Mouse (Mus musculus): ENCODE results near the gene Atn1.

Gene Atn1

DNA sequence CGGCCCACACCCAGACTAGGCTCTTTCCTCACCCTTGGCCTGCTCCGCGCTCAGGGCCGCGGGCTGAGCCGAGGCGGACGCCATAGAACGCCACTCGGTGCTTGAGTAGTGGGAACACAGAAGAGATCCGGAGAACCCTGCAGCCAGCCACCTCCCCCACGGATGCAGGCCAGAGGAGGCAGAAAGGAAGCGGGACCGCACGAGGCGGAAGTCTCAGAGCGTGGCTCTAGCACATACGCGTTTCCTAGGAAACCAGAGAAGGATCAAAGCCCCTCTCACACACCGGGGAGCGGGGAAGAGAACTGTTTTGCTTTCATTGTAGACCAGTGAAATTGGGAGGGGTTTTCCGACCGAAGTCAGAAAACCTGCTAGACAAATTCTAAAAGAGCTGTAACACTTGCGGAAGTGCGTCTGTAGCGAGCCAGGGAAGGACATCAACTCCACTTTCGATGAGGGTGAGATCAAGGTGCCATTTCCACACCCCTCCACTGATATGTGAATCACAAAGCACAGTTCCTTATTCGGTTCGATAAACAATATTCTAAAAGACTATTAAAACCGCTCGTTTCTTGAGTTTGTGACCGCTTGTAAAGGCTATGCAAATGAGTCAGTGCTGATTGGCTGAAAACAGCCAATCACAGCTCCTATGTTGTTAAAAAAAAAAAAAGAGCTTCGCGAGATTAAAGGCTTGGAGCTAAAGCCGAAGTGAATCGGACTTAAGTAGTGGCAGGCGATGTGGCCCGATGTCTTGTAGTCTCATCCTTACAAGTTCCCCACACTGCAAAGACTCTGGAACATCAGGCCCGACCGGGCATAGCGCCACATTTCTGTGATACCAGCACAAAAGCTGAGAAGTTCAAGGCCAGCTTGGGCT, 15.2 kb downstream of the Atn1 start, which contains the start of gene Grcc10:
Grcc10 (minus strand) TSS at position 487 of the 874 bp plus-strand sequence.
- peak; percentile 96 for DNase-seq (ENCODE audit: low spot score)

DNA sequence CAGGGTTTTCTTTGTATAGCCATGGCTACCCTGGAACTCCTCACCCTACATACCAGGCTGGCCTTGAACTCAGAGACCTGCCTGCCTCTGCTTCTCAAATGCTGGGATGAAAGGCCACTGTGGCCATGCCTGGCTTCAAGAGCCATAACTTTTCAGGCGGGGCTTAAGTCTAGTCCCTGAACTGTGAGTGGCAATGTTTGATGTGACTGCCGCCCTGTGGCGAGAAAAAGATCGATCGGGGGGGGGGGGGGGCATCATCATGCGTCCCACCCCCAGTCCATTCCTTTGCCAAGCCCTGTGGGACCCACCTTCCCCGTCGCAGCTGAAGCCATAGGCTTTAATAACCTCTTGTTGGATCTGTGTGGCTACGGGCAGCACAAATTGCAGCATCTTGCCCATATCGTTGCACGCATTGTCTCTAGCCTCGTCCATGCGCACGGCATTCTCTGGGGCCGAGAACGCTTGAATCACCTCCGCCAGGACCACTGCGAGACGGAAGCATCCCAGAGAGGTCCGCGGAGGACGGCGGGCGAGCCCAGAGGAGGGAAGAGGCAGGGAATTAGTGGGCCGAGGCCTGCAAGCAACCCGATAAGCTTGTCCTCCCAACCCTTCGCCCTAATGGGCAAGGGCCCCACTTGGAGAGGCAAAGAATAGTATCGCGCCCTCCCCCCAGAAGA, 16.0 kb downstream of the Atn1 start:
- peak; percentile 73 for DNase-seq (ENCODE audit: low spot score)

DNA sequence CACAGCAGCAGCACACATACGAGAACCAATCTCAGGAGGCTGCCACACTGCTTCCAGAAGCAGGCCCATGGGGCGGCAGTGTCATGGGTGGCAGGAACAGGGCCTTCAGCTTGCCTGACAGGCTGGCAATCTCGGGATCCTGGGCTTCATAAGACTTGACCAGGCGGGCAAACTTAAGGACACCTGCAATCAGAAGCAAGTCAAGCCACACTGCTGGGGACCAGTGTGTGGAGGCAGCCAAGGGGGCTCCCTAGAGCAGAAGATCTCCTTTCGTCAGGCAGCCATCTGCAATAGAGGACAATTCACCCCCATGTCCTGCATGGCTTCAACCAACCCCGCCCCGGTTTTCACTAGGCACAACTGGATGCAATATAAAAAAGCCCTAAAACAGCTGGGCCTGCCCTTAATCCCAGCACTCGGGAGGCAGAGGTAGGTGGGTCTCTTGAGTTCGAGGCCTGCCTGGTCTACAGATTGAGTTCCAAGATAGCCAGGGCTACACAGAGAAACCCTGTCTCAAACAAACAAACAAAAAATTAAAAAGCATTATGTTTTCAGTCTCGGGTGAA, 17.0 kb downstream of the Atn1 start:
- DNase-seq (ENCODE audit: low spot score) = no peak

DNA sequence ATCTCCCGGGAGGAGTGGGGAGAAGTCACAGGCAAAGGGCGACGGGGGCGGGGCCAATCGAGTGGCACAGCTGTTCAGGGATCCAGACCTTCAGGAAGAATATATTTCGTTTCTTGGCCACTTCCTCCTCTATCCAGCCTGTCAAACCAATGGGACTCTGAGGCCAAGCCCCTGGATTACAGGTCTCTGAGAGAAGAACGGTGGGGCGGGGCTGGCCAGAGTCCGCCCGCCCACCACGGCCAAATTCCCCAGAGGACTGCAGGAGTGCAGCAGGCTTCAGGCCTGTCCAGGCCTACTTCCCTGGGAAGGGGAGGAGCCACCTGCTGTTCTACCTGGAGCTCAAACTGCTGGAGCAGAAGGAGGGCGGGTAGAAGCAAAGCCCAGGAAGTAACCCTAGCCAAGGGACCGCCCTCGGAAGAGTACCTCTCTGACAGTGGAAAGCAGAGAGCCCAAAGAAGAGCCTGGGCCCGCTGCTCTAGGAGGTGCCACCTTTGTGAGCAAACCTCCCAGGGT, 17.8 kb downstream of the Atn1 start, which contains the start of gene Ptpn6:
Ptpn6 (minus strand) TSS at position 204 of the 513 bp plus-strand sequence.
- peak; percentile 26 for DNase-seq (ENCODE audit: low spot score)

DNA sequence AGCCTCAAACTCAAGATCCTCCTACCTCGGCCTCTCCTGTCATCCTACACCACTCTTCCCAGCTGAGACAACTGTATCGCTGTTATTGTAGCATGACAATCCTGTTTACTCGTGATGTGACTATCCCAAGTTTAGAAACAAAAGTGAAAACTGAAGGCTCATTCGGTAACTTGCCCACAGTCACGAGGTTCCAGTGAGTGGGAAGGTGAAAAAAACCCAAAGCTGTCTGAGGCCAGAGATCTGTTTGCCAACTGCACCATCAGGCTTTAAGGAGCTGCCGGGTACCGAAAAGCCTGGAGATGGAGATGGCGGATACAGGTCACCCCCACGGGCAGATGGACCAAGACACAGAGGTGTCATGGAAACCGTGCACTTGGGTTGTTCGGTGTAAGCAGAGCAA, 19.3 kb downstream of the Atn1 start:
- no peak for DNase-seq (ENCODE audit: low spot score)

DNA sequence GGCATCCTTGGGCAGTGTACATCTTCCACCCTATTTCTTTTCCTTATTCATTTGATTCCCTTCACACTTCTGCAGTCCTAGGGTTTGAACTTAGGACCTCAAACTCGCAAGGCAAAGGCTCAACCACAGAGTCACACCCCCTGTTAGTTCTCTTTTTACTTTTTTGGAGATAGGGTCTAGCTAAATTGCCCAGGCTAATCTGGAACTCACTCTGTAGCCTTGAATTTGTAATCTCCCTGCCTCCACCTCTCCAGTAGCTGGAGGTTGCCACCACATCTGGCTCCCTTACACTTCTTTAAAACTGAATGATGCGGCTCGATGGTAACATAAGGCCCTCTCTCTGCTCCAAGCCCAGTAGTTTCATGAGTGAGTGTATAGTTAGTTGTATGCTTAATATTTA, 21.9 kb downstream of the Atn1 start:
- DNase-seq (ENCODE audit: low spot score) = no peak

DNA sequence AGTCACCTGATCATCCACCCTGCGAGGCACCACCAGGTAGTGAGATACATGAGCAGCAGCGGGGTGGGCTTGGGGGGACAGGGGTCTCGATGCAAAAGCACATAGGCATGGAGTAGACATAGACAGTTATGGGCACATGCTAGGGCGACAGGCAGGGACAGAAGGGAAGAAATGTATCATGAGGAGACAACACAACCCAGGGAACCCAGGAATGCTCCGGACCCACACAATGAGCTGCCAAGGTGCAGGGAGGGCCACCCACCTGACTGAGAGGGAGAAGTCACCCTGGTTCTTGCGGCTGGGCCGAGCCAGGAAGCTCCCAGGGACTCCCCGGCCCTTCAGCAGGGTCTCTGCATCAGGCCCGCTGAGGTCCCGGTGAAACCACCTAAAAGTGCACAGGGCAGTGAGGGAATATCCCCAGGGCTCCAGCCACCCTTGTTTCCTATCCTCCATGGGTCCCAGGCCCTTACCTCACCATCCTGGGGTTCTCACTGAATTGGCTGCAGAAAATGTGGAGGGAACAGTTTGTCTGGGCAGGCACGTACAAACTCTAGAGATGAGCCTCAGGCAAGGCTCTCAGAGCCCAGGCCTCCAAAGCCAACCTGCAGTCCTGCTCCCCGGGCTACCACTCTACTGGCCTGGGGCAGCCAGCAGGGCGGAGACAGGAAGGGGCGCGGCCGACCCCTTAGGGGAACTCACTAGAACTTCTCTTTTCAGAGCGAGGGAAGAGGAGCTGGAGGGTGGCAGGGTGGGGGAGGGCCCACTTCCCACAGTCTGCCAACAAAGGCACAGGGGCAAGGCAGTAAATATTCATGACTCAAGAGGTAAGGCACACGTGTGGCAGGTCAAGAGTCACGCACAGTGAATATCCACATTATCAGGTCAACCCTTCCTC, 23.6 kb downstream of the Atn1 start:
- no peak for DNase-seq (ENCODE audit: low spot score)

DNA sequence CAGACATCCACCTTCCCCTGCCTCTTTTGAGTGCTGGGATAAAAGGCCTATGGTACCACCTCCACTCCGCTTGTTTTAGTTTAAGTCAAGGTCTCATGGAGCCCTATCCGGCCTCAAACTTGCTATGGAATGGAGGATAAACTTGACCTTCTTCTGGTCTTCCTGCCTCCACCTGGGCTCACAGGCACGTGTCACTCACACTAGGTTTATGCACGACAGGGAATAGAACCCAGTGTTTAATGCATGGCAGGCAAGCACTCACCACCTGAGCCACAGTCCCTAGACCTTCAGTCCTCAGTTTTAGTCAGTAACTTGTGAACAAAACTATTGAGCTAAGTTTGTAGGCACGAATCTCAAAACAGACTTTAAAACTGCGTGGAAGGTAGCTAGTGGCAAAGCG, 25.3 kb downstream of the Atn1 start:
- no peak for DNase-seq (ENCODE audit: low spot score)

DNA sequence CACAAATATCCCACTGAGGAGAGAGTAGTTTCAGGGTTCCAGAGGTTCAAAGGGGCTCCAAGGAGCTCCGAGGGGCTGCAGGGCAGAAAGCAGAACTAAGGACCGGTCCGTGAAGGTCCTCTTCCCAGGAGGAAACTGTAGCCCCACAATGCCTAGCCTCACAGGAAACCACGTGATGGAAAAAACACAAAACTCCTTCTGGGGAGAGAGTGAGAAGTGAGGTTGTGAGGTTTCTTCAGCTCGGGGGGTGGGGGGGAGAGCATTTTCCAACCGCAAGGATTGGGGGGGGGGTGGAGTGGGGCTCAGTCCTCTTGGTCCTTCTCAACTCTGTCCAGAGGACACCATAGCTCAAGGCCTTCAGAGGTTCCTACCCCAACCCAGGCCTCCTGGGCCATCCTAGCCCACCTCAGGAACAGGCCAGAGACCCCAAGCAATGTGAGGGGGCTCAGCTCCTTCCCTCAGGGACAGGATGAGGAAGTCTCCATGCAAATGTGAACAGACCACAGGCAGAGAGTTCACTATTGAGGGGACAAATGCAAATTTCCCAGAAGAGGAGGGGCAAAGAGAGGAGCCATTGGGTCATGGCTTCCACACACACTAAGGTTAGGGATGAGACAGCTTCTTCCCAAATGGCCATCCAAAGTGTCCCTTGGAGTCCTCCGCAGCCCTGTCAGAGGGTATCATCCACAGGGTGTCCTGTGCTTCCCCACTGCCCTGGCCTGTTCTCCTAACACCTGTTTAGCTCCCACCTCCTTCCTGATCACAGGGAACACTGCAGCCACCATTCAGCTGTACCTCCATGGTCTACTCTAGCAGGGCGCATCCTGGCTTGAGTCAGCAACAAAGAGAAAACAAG, 26.2 kb downstream of the Atn1 start:
- DNase-seq (ENCODE audit: low spot score) = no peak

DNA sequence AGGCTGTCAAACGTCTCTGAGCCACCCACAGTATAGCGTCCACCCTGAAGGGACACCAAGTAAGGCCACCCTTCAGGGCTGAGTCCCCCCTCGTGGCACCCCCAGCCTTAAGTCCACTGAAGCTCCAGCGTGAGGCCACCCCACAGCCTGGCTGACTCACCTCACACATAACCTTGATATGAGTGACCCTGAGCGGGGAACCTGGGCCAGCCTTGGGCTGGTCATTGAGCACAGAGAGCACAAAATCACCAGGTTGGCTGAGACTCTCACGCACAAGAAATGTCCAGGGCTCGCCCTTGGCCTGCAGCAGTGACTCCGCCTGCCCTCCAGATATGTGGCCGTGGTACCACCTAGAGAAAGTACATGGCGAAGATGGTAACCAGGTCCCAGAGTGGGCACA, 27.7 kb downstream of the Atn1 start:
- DNase-seq (ENCODE audit: low spot score) = no peak

DNA sequence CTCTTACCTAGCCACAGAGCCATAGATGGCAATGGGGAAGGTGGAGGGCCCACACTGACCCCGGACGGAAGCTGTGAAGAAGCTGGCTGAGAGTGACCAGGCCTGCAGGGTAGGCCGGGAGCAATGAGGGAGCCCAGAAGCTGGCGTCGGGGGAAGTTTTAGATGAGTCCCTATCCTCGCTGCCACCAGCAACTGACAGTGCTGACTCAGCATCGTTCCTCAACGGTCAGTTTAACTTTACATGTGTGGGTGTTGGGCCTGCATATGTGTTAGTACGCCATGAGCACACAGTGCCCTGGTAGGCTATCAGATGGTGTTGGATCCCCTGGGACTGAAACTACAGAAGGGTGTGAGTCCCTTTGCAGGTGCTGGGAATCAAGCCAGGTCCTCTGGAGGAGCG, 31.9 kb downstream of the Atn1 start:
- DNase-seq (ENCODE audit: low spot score) = no peak

DNA sequence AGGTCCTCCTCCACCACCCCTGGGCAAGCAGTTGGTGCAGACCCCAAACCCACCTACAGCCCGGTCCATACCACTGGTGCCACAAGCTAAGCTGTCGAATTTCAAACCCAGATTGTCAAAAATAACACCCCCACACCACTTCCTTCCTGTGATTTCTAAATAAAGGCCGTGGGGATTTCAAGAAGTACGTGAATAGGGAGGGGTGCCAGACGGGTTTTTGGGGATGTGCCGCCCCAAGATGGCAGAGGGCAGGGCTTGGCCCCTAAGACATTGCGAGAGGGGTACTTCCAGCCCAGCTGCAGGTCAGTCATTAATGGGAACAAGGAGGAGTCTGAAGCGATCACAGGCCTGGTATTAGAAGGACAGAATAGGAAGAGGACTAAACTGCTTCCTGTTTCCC, 32.8 kb downstream of the Atn1 start:
- no peak for DNase-seq (ENCODE audit: low spot score)

DNA sequence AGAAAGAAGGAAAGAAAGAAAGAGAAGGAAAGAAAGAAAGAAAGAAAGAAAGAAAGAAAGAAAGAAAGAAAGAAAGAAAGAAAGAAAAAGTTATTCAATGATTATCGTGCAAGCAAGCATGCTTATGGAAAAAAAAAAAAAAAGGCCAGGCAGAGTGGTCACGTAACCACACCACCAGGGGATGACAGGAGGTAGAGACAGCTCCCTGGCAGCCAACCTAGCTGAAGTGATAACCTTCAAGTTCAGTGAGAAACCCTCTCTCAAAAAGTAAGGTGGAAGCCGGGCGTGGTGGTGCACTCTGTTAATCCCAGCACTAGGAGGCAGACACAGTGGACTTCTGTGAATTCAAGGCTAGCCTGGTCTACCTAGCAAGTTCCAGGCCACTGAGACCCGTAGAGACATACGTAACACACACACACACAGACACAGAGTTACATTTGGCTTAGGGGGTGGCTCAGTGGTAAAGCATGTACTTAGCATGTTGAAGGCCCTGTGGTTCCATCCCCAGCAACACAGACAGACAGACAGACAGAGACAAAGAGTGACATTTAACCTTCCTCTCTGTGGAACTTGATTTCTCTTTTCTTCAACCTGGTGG, 33.3 kb downstream of the Atn1 start:
- DNase-seq (ENCODE audit: low spot score) = no peak

DNA sequence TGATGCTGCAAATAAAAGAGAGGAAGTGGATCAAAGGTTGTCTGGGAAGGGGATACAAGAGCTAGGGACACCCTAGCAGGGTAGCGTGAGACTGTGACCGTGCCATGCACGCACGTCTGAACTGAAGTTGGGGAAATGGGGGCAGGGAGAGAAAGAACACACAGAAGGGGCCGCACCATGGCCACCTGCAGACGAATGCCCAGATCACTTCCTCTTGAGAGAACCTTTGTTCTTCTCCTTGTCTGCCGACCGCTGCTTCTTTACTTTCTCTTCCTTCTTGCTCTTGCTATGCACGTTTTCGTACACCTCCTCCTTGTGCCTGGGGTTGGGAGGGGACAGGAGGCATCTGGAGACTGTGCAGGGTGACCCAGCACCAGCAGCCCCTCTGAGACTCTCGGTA, 35.4 kb downstream of the Atn1 start:
- DNase-seq (ENCODE audit: low spot score) = no peak

DNA sequence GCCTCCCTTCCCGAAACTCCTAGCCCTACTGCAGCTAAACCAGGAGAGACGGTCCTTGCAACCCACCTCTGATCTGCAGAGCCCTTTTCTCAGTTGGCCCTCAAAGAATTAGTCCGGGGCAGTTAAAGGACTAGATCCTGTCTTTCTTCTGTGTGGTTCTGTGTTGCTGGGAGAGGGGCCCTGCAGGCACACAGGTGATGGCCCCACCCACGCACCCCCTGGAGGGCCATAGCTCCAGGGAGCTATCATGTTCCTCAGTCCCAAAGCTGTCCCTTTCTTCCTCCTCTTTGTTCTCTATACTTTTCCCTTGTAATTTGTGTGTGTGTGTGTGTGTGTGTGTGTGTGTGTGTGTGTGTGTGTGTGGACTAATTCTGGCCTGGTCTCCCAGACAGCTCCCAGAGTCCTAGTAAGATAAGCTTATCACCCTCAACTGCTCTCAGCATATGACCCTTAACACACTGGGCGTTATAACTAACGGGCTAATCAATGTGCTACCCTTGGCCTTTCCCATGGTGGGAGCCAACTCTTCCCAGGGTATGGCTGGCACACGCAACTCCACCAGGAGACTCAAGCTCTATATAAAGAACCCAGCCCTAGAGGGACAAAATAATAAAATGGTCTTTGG, 36.9 kb downstream of the Atn1 start:
- no peak for DNase-seq (ENCODE audit: low spot score)

DNA sequence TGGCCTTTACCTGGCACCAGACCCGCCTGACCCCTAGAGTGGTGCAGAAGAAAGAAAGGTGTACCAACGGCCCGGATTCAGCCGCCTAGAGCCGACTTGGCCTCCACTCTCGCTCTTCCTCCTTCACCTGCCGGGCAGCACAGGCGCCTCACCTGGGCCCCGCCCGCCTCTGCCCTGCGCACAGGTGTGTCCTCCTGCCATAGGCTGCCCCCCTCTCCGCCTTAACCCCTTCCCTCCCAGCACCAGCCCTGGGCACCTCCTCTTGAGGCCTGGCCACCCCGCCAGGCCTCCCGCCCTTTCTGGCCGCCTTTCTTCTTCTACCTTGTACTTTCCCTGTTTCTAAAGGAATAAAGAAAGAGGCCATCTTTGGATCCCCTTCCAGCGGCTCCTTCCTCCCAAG, 37.6 kb downstream of the Atn1 start:
- no peak for DNase-seq (ENCODE audit: low spot score)

DNA sequence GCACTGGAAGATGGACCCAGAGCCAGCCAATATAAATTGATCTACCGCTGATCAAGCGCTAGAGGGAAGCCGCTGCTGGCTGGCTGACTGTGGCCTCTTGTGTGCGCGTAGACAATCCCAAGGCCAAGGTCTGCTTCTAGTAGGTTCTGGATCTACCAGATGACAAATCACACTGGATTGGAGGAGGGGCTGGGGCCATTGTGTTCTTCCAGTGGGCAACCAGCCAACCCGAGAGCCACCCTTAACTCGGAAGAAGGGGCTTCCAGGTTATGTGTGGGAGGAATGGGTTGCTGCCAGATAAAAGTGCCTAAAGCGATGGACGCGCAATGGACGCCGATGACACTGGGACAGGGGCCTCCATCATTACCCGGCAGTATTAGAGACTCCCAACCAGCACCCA, 38.4 kb downstream of the Atn1 start:
- no peak for DNase-seq (ENCODE audit: low spot score)

DNA sequence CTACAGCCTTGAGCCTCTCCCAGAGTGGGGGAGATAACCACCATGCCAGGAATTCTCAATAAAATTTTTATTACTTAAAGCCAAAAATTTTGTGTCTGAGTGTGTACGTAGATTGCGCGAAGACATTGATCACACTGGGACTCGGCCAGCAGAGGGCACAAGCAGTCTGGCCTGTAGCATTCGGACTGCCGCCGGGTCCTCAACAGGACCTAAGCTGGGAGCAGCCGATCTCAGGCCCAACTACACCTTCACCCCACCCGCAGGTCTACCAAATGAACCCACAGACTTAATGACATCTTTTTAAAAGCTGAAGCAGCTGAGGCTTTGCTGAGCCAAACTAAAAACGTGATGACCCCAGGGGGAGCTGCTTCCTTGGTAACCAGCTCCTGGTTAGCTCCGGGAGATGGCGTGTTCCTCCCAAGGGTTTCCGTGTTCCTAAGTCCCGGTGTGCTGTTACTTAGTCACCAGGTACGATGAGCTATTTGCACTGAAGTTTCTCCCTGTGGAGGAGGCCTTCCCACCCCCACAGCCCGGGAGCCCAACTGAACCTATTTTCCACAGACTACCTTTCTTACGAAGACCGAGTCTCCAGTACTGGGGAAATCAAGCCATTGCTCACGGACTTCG, 39.3 kb downstream of the Atn1 start:
- DNase-seq (ENCODE audit: low spot score) = peak; percentile 77

DNA sequence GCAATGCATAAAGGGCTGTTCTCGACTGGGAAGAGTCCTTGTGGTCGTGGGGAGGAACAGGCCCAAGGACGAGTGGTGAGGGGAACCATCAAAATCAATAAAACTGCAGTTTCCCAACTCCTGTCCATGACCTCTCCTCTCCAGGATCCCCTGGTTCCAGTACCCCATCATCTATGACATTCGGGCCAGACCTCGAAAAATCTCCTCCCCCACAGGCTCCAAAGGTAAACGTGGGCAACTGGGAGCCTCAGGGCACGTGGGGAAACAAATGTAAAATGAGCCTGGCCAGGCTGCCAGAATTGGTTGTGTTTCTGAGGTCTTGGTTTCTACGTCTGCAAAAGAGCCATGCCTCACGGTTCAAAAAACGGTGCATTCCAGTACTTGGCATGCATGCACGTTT, 43.4 kb downstream of the Atn1 start:
- no peak for DNase-seq (ENCODE audit: low spot score)
